Mouse (Mus musculus): ENCODE measurements at regions not wholly inside any gene's neighbourhood (a gene's known extent, or its start where the extent isn't known, plus 50 kb on each side); places are given as distances from the start of the nearest gene placed in this dataset.

DNA sequence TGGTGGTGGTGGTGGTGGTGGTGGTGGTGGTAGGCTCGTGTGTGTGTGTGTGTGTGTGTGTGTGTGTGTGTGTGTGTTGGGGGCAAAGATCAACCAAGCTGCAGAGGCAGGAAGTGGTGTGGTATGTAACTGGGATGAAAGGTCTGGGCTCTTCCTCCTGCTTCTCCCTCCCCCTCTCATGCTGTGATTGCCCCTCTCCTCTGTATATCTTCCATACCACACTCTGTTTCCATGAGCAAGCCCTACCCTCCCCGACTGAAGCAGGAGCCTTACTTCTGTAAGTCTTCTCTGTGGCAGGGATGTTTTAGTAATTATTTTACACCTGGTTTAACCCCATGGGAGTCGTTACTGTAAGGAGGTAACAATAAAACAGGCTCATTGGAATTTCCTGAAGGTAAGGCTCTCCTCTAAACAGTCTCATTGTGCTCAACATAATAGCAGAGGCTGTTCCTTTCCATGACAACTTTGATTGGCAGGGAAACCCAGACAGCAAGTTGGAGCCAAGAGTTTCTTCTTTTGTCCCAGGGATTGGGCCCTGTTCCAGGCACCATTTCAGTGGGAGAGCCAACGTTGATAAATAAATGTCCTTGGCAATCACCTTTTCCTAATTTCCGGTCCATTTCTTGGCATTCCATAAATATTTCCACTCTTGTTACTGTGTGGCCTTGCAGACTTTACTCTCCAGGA is 90.2 kb upstream of the Auts2 start:
- H3K36me3 ChIP-seq: no peaks in the 10 kb centered on the region
- H3K4me2 ChIP-seq: no peak overlapping the region
- WGBS (ENCODE audit: insufficient replicate concordance): 44% methylated on average over 5 of the region's 5 CpGs
- no peak overlapping the region for H3K27ac ChIP-seq
- H3K4me3 ChIP-seq (replicated peaks): no peak overlapping the region
- DNase-seq (no peak), ATAC-seq (ENCODE audit: low read depth) (0 out of 2 replicates have a peak, but pooled peaks have one; percentile 23)
- H3K4me1 ChIP-seq (replicated peaks): no peaks in the 10 kb centered on the region
- H3K9ac ChIP-seq: no peak overlapping the region
- no peaks in the 10 kb centered on the region for H3K27me3 ChIP-seq
- no peaks in the 10 kb centered on the region; the same call in 1 of the 2 replicates for H3K9me3 ChIP-seq (replicated peaks)

DNA sequence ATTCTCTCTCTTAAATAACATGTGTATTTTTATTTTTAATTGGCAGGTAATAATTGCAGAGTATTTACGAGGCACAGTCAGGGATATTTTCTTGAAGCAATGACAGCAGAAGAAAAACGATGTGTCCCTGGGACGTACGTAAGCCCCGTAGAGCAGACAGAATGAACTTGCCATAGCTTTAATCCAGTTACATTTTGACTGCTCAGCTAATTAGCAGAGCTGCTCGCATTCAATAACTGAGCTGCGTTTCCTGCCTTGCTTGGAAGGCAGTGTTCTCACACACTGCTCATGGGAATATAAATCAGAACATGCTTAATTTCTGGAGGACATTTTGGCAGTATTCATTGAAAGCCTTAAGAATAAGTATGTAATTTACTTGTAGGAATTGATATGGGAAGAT is 78.6 kb upstream of the Auts2 start:
- ATAC-seq (ENCODE audit: low read depth): no peak
- no peak overlapping the region for H3K4me2 ChIP-seq
- no peaks in the 10 kb centered on the region for H3K4me1 ChIP-seq (replicated peaks)
- H3K4me3 ChIP-seq (replicated peaks): no peak overlapping the region
- no peaks in the 10 kb centered on the region for H3K27me3 ChIP-seq
- no peak for DNase-seq
- WGBS (ENCODE audit: insufficient replicate concordance): 81% methylated on average over 7 of the region's 7 CpGs
- H3K27ac ChIP-seq: no peak overlapping the region
- no peaks in the 10 kb centered on the region for H3K36me3 ChIP-seq
- no peak overlapping the region for H3K9ac ChIP-seq
- no peaks in the 10 kb centered on the region for H3K9me3 ChIP-seq (replicated peaks)

DNA sequence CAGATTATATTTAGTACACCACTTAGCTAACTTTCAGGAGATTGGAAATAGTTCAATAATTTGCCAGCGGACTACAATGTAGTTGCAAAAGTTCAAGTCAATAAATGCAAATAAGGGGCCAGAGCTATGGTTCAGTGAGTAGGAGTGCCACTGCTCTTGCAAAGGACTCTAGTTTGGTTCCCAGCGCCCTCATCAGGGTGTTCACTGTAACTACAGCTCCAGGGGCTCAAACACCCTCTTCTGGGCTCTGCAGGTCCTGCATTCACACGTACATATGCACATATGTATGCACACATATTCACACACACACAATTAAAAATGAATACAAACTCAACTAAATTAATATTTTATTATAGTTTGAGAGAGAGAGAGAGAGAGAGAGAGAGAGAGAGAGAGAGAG is 74.1 kb upstream of the Auts2 start:
- H3K4me1 ChIP-seq (replicated peaks): no peaks in the 10 kb centered on the region
- H3K27me3 ChIP-seq: no peaks in the 10 kb centered on the region
- no peaks in the 10 kb centered on the region for H3K9me3 ChIP-seq (replicated peaks)
- no peaks in the 10 kb centered on the region for H3K36me3 ChIP-seq
- H3K27ac ChIP-seq: no peak overlapping the region
- DNase-seq (no peak), ATAC-seq (ENCODE audit: low read depth) (no peak)
- H3K4me3 ChIP-seq (replicated peaks): no peak overlapping the region
- 52% methylated on average over 3 of the region's 3 CpGs for WGBS (ENCODE audit: insufficient replicate concordance)
- H3K4me2 ChIP-seq: no peak overlapping the region
- no peak overlapping the region for H3K9ac ChIP-seq

DNA sequence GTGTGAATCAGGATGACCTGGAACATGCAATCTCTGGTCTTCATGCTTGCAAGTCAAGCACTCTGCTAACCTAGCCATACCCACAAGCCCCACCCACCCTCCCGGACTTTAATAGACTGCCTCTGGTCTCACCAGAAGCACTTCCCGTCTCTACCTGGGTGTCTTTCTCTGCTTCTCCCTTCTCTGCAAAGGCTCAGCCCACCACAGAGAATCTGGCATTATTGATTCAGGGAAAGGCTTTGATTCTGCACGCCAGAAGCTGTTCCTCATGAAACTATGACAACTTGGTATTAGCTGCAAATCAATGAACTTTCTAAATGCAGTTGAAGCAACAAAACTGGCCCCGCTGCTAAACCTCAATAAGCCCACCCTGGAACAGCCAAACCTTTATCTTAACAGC is 66.1 kb upstream of the Auts2 start:
- Histone ChIP-seq H3K4me2 (no peak overlapping the region), H3K36me3 (no peaks in the 10 kb centered on the region), H3K9ac (no peak overlapping the region), H3K27ac (no peak overlapping the region), H3K27me3 (no peaks in the 10 kb centered on the region), H3K4me1 (replicated peaks) (no peaks in the 10 kb centered on the region), H3K4me3 (replicated peaks) (no peak overlapping the region), H3K9me3 (replicated peaks) (no peaks in the 10 kb centered on the region)
- WGBS (ENCODE audit: insufficient replicate concordance): 38% methylated on average over 4 of the region's 4 CpGs
- DNase-seq: no peak
- ATAC-seq (ENCODE audit: low read depth): no peak

DNA sequence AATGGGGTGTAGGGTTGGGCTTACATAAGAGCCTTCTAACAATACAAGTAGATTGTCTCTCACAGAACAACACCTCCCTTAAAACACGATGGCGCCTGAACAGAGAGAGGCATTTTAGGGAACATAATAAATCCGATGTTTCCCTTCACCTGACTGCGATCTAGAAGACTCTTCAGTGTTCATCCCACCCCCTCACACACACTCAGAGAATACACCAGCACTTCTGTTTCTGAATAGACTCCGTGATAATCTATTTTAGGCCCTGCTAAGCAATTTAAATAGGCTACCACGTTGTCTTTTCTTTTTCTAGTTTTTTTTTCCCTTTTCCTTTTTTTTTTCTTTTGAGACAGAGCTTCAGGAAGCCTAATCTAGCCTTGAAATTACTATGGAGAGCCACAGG is 63.1 kb upstream of the Auts2 start:
- WGBS (ENCODE audit: insufficient replicate concordance): 45% methylated on average over 6 of the region's 6 CpGs
- ATAC-seq (ENCODE audit: low read depth): no peak
- no peak overlapping the region for H3K4me3 ChIP-seq (replicated peaks)
- H3K4me2 ChIP-seq: no peak overlapping the region
- no peaks in the 10 kb centered on the region for H3K9me3 ChIP-seq (replicated peaks)
- no peak overlapping the region for H3K9ac ChIP-seq
- H3K27ac ChIP-seq: no peak overlapping the region
- DNase-seq: no peak
- H3K27me3 ChIP-seq: no peaks in the 10 kb centered on the region
- no peaks in the 10 kb centered on the region for H3K4me1 ChIP-seq (replicated peaks)
- no peaks in the 10 kb centered on the region for H3K36me3 ChIP-seq

DNA sequence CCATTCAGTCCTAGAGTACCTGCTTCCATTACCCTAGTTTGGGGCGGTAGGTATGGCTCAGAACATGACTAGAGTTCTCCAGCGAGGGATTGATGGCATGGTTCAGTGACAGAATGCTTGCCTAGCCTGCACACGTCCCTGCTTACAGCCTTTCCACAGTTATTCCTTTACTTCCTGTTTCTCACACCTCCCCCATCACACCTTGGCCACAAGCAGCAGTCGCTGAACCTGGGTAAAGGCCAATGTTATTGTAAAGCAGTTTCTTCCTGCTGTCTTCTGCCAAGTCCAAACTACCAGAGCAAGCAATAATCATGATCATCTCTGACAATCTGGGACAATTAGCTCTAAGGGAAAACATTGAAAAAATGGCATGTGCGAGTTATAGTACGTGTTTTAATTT is 51.7 kb upstream of the Auts2 start:
- 49% methylated on average over 6 of the region's 6 CpGs for WGBS (ENCODE audit: insufficient replicate concordance)
- no peak for ATAC-seq (ENCODE audit: low read depth)
- H3K4me1 ChIP-seq (replicated peaks): no peaks in the 10 kb centered on the region
- H3K9ac ChIP-seq: no peak overlapping the region
- H3K27ac ChIP-seq: no peak overlapping the region
- DNase-seq: no peak
- H3K9me3 ChIP-seq (replicated peaks): no peaks in the 10 kb centered on the region
- no peaks in the 10 kb centered on the region for H3K36me3 ChIP-seq
- no peak overlapping the region for H3K4me3 ChIP-seq (replicated peaks)
- H3K4me2 ChIP-seq: no peak overlapping the region
- no peaks in the 10 kb centered on the region for H3K27me3 ChIP-seq

All from liver, embryonic 13.5 days (tissue).